In genomic region chr8:53922343-53922742, GRCm38 (mm10) we compare ENCODE assay signal across 17 mouse cellular contexts.
"Had no signal": no experiment of that assay in that cellular context is flagged by ENCODE, and none has a peak within 500 bp of the region (broad histone marks: within the 10 kb centered on the region; RNA-seq: fewer than 3 reads in every experiment).

No protein-coding gene starts in this region.

- ATAC-seq: liver, postnatal 0 days; lung, postnatal 0 days; midbrain, embryonic 13.5 days; midbrain, embryonic 15.5 days had no signal

- H3K36me3 ChIP-seq: lung, embryonic 15.5 days; midbrain, embryonic 13.5 days; midbrain, embryonic 15.5 days; neural tube, embryonic 12.5 days; stomach, embryonic 15.5 days had no signal

- H3K27me3 ChIP-seq: lung, embryonic 15.5 days; megakaryocyte, embryonic 14.5 days; midbrain, embryonic 13.5 days; midbrain, embryonic 15.5 days; neural tube, embryonic 12.5 days; stomach, embryonic 15.5 days had no signal

- H3K4me1 ChIP-seq: lung, embryonic 15.5 days; megakaryocyte, embryonic 14.5 days; midbrain, embryonic 13.5 days; midbrain, embryonic 15.5 days; neural tube, embryonic 12.5 days; stomach, embryonic 15.5 days had no signal

- H3K9ac ChIP-seq: liver, postnatal 0 days; lung, embryonic 15.5 days; midbrain, embryonic 13.5 days; midbrain, embryonic 15.5 days; neural tube, embryonic 12.5 days; stomach, embryonic 15.5 days had no signal

- H3K9me3 ChIP-seq: lung, embryonic 15.5 days; midbrain, embryonic 15.5 days; neural tube, embryonic 12.5 days; stomach, embryonic 15.5 days had no signal

- H3K4me2 ChIP-seq: lung, embryonic 15.5 days; midbrain, embryonic 11.5 days; midbrain, embryonic 13.5 days; midbrain, embryonic 15.5 days; neural tube, embryonic 12.5 days; stomach, embryonic 15.5 days had no signal

- H3K27ac ChIP-seq: lung, embryonic 15.5 days; macrophage; midbrain, embryonic 13.5 days; midbrain, embryonic 15.5 days; neural tube, embryonic 12.5 days; stomach, embryonic 15.5 days; stomach, postnatal 0 days had no signal

- DNase-seq: liver, postnatal 0 days; lung, postnatal 14 days; lung, postnatal 36 days; right cerebral cortex, postnatal 14 days; thymus, adult 2 months; thymus, postnatal 25 days; thymus, postnatal 4 days had no signal

- H3K4me3 ChIP-seq: lung, embryonic 15.5 days; megakaryocyte, embryonic 14.5 days; midbrain, embryonic 13.5 days; midbrain, embryonic 15.5 days; neural tube, embryonic 12.5 days; stomach, embryonic 15.5 days had no signal
